Mouse (Mus musculus) lung, postnatal 0 days (tissue): Measurements from ENCODE around the gene Slc12a9.
A peak's percentile ranks its signal among the peaks of the same experiment; 100 is the strongest.

Experiments used
- CTCF ChIP-seq: IDR thresholded peaks from 2 replicates; pipeline ENCODE4 v1.5.1; 2016; ENCODE audit warnings: antibody characterized with exemption, mild to moderate bottlenecking
- EP300 ChIP-seq: IDR thresholded peaks from 2 replicates; pipeline ENCODE4 v1.6.1; 2016; ENCODE audit warnings: antibody characterized with exemption, mild to moderate bottlenecking, control low read depth

DNA sequence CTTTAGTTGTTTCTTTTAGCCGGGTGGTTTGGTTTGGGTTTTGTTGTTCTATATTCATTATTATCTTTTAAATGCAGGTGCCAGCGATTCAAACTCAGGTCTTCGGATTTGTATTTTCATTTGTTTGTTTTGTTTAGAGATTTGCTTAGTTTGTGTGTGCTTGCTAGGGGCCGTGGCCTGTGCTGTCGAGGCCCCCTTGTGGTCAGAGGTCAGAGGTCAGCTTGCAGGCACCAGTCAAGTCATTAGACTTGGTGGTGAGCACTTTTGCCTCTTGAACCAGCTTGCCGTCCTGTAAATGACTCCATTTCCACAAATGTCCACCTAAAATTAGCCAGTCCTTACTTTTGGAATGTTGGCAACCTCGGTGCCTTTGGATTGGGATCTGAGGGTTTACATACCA, 25.0 kb upstream of the Slc12a9 start:
- no peak for TF ChIP-seq EP300
- TF ChIP-seq CTCF = peak; percentile 46
